Mouse (Mus musculus) intestine, embryonic 14.5 days (tissue): ENCODE measurements around the gene 1700129C05Rik. TPM values are rescaled to one million over a fixed set of nuclear protein-coding genes. Genes with fewer than 3 reads are reported as not detected.

Source experiments
- ATAC-seq: fragments of 200-750 bp; cut with Nextera tagmentation; replicated peaks from 2 replicates; pipeline ENCODE4 v1.8.0; 2017; ENCODE audit warnings: low read depth, moderate number of reproducible peaks, moderate TSS enrichment, moderate library complexity; ENCODE audit not compliant: low FRiP score, low TSS enrichment
- DNase-seq: peaks from one replicate; pipeline ENCODE4 v3.0.0-alpha.2; 2018; ENCODE audit warnings: low spot score
- H3K27ac ChIP-seq: fragments of 300-500 bp; sonication (generic); 2 replicates; pipeline ENCODE4 v1.5.1; 2014; ENCODE audit warnings: low read depth, mild to moderate bottlenecking, control low read depth
- H3K27me3 ChIP-seq: fragments of 300-500 bp; sonication (generic); replicated peaks from 2 replicates; pipeline ENCODE4 v1.6.1; 2014; ENCODE audit warnings: low read length, control low read depth; ENCODE audit not compliant: control insufficient read depth, insufficient read depth
- H3K36me3 ChIP-seq: fragments of 300-500 bp; sonication (generic); 2 replicates; pipeline ENCODE4 v1.6.1; 2014; ENCODE audit warnings: low read length, control low read depth; ENCODE audit not compliant: control insufficient read depth, insufficient read depth
- H3K4me1 ChIP-seq: fragments of 300-500 bp; sonication (generic); replicated peaks from 2 replicates; pipeline ENCODE4 v1.6.1; 2014; ENCODE audit warnings: low read length, control low read depth, mixed read lengths; ENCODE audit not compliant: control insufficient read depth, insufficient read depth
- H3K4me2 ChIP-seq: fragments of 300-500 bp; sonication (generic); 2 replicates; pipeline ENCODE4 v1.6.1; 2014; ENCODE audit warnings: low read length
- H3K4me3 ChIP-seq: fragments of 300-500 bp; sonication (generic); 2 replicates; pipeline ENCODE4 v1.5.1; 2014; ENCODE audit warnings: low read depth, low read length, control low read depth, mixed read lengths
- H3K9ac ChIP-seq: fragments of 300-500 bp; sonication (generic); 2 replicates; pipeline ENCODE4 v1.6.1; 2014; ENCODE audit warnings: mild to moderate bottlenecking, low read length
- H3K9me3 ChIP-seq: fragments of 300-500 bp; sonication (generic); 2 replicates; pipeline ENCODE4 v1.6.1; 2016; ENCODE audit warnings: low read length, control low read depth; ENCODE audit not compliant: control insufficient read depth
- WGBS: fragments of 180-500 bp; shearing (Covaris S2); extraction: QIAGEN DNeasy Blood & Tissue Kit; methylation state at CpG from one replicate; pipeline ENCODE4 v1.1.7; 2014; 5-methylcytosine and 5-hydroxymethylcytosine counted together
- polyA plus RNA-seq: library from polyadenylated mRNA; unstranded; fragments of >200 nt; fragmentation: Nextera tagmentation; extraction: Ambion mirVana; gene quantifications from 2 replicates; pipeline ENCODE4 v1.2.1, GENCODE M21; 2014

1700129C05Rik gene
- polyA plus RNA-seq, 1 experiment from 2014 or later, result not detected

GRCm38 (mm10) chr14:59093601-59094000 lies 49.1 kb downstream of the 1700129C05Rik start:
- Histone ChIP-seq H3K4me2 (no peak overlapping the region), H3K9ac (no peak overlapping the region), H3K4me3 (no peak overlapping the region), H3K4me1 (no peaks in the 10 kb centered on the region), H3K27me3 (no peaks in the 10 kb centered on the region), H3K36me3 (no peaks in the 10 kb centered on the region), H3K27ac (no peak overlapping the region), H3K9me3 (no peaks in the 10 kb centered on the region)
- DNase-seq (no peak), ATAC-seq (no peak)

DNA sequence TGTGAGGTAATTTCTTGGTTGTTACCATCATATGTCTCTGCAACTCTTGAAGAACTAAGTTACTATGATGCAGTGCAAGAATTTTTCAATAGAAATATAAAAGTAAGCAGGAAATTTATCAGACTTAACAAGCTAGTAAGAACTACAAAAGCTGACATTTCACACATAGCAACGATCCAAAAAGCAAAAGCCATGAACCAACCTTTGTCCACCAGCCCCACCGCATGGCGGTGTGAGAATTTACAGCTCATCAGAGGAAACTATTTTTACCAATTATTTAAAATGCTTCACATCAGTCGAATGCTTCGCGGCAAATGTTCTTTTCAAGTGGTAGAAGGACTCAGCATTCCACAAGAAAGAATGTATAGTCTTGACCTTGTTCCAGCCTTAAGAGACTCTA lies 58.3 kb downstream of the 1700129C05Rik start:
- WGBS, result 27% methylated on average over 6 of the region's 6 CpGs

More for the DNA sequence above, 58.3 kb downstream of the 1700129C05Rik start:
- no peak for ATAC-seq
- H3K9ac ChIP-seq, result no peak overlapping the region
- H3K27me3 ChIP-seq, result no peaks in the 10 kb centered on the region
- H3K4me3 ChIP-seq, result no peak overlapping the region
- no peaks in the 10 kb centered on the region for H3K4me1 ChIP-seq
- H3K4me2 ChIP-seq, result no peak overlapping the region
- no peak overlapping the region for H3K27ac ChIP-seq
- no peaks in the 10 kb centered on the region for H3K9me3 ChIP-seq
- no peaks in the 10 kb centered on the region for H3K36me3 ChIP-seq
- peak; percentile 61 for DNase-seq

Other genes with a start within 250 kb of the 1700129C05Rik start
- not detected in 2 replicates for gene Gm5142, start 35.9 kb upstream of the 1700129C05Rik start, polyA plus RNA-seq
- gene Rcbtb1, start 58.3 kb upstream of the 1700129C05Rik start, polyA plus RNA-seq, result 69.3 and 76.2 TPM in 2 replicates
- not detected in 2 replicates for gene Gm6904, start 117.3 kb upstream of the 1700129C05Rik start, polyA plus RNA-seq
- gene Phf11a, start 154.6 kb upstream of the 1700129C05Rik start, polyA plus RNA-seq, result 0.13 TPM in 1 of 2 replicates, not detected in the other
- gene Phf11b, start 198.5 kb upstream of the 1700129C05Rik start, polyA plus RNA-seq, result 0.96 and 1.0 TPM in 2 replicates
- gene Phf11d, start 222.6 kb upstream of the 1700129C05Rik start, polyA plus RNA-seq, result 2.4 and 3.1 TPM in 2 replicates